Mouse (Mus musculus) heart, adult 10 weeks (tissue): Measurements from ENCODE around the gene Hoxa13. TPM values are rescaled to one million over a fixed set of nuclear protein-coding genes. Genes with fewer than 3 reads are reported as not detected.

Source experiments
- polyA plus RNA-seq: library from polyadenylated mRNA; stranded (reverse); fragments of 350-450 nt; fragmentation: Illumina TruSeq; extraction: RNeasy Lipid Tissue Mini Kit (QIAGEN cat#74804); gene quantifications from one replicate; pipeline ENCODE4 v1.2.3, GENCODE M21; 2014; ENCODE audit warnings: low read depth, low replicate concordance

Gene Hoxa13
- not detected for polyA plus RNA-seq

DNA sequence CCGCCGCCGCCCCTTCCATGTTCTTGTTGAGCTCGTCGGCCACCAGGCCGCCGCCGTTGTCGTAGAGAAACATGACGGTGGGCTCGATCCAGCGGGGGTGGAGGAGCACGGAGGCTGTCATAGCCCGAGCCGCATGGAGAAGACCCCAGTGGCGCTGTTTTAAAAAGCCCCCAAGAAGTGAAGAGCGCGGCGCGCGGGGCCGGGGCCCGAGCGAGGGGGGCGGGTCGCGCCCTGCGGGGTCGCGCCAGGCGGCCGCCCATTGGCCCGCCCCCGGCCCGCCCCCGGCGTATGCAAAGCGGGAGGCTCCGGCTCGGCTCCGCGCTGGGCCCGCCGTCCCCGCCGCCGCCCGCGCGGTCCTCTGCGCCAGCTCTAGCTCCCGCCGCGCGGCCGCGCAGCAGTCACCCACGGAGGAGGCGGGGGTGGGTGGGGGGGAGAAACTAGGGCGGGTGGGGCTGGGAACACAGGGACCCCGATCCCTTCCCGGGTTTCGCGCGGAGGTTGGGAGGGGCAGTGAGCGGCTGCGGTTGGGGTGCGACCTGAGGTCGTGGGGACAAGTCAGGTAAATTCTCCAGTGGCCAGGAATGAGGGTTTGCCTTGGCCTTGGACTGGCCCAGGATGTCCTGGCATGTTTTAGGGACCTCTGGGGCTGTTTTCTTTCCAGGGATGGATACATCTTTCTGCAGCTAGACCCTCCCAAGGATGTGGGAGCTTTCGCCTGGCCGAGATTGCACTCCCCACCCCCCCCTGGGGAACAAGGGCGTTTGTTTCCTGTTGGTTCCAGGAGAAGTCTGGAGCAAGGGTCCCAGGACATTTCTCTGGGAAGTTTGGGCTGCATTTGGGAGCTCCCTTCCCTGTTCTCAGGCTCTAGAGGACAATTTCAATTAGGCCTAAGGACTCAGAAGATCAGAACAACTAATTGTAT is at the start of gene Hoxa13:
Hoxa13 (minus strand) TSS at position 227 of the 922 bp plus-strand sequence.

DNA sequence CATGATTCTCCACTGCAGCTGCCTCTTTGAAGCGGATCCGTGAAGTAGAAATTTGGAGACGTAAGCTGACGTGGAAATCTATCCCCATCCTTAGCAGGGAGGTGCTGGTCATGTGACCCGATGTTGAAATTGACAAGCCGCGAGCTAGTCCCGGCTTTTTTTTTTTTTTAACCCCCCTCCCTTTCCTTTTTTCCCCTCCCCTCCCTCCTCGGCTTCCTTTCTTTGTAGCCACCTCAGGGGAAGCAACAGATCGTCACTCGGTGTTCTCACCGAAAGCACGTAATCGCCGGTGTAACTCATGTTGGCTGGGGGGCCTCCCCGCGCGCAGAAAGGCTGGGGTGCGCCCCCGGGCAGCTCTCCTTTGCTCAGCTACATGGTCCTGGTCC is 14.9 kb downstream of the Hoxa13 start, which contains the start of gene Hoxa11:
Hoxa11 (minus strand) TSS at position 54 of the 386 bp plus-strand sequence.

DNA sequence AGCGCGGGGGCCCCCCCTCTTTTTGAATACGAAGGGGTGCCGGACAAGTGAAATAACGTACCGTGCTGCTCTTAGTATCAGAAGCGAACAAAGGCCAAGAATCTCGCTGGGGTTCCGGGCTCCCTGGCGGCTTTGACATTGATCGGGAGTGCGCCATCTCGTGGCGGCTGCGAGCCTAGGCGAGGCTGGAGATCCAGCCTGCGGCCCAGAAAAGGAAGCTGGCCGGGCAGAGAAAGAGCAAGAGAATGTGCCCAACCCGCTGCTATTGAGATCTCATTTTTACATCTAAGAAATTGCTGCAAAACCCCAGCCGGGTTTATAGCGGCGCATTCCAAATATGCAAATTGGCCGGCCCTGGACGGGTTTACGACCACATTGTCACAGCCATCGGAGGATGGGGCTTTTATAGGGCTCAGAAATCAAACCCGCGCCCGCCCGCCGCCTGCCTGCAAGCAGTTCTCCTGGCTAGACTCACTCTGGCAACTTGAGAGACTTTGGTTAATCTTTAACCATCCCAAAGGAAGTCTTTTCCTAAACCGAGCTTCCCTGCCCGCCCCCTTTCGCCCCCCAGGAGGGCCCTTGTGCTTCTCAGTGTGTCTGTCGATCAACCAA is 20.2 kb downstream of the Hoxa13 start, which contains the start of gene Hoxa10:
Hoxa10 (minus strand) TSS at position 466 of the 612 bp plus-strand sequence.

DNA sequence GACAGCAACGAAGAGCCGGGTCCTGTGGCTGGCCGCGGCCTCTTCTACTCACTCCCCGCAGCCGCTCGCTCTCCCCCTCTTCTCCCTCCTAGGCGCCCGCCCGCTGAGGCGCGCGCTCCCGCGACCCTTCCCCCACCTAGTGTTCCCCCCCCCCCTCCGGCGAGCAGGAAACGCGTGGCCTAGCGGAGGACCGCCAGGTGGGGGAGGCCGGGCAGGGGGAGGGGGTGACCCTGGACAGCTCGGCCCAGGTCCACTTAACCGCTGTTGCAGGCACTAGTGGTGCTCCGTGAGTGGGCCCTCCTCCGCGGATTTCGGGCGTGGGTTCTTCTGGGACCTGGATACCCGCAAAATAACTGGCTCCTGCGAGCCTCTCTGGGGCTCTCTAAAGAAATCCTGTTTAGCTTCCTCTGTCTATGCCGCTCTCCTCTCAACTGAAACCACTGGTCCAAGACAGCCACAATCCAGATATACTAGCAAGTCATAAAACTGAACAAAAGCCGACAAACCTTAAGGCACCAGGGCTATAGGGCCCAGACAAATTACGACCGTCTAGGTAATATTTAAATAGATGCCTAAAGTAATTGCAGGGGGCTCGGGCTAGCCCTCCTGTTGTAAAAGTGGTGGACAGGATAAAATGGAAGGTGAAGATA is 30.0 kb downstream of the Hoxa13 start, which contains the start of gene Hoxa9:
Hoxa9 (minus strand) TSS at position 574 of the 650 bp plus-strand sequence.

DNA sequence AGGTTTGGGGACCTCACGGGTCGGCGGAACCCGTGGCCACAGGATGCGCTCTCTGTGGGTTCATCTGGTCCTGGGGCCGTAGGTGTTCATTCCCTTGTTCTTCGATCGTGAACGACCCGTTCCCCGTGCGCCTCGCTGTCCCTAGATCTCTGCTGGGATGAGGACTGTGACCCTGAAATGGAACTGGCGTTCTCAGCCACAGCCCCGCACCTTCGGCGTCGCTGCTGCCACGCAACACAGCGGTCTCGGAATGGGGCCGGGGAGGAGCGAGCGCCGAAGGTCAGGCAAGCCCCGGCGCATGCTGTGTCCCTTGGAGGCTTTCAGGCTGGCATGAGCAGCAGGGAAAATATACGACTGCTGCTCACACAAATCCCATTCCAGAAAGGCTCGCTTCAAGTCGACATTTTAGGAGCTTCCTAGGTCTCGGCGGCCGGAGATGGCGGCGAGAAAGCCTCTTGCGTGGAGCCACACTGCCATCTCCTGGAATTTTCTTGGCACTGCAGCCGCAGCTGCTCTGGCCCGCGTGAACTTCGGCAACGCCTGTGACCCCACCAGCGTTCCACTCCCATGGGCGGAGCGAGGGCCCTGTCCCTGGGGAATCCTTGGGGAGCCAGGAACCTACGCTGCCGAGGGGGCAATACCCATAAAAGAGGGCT is 39.2 kb downstream of the Hoxa13 start, which contains the start of gene Hoxa7:
Hoxa7 (minus strand) TSS at position 518 of the 656 bp plus-strand sequence.

DNA sequence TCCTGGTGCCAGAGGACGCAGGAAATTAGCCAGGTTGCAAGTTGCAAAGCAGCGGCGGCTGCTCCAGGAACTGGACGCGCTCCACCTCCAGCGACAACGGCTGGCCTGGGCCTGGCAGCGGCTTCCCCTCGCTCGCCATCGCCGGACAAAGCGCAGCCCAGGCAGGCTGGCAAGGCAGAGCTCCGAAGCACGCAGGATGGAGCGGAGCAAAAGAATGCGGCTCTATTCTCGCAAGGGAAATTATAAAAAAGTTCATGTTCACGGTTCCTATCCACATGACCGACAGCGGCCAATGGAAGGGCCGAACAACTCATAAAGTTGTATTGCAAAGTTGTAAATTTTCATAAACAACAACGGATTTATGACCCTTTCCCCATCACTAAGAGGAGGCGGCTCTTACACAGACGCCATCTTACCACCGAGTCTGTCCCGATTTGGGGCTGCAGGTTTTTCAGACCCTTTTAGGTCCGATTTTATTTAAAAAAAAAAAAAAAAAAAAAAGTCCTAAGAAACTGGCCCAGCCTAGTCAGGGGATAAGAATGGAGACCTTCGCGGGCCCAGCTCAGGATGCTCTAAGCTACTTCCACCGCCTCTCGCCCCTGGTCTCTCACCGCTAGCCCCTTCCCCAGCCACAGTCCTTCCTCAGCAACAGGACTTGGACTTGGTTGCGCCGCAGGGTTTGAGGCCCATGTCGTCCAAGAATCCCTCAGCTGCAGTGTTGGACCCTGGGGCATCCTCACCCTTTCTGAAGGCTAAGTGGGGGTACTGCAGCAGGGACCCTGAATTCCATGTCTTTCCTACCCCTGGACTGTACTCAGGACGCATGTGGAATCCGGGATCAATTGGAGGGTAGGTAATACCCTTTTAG is 47.3 kb downstream of the Hoxa13 start, which contains the start of the genes Hoxa3 and Gm28308:
Hoxa3 (minus strand) TSS at position 218 of the 868 bp plus-strand sequence.
Gm28308 (minus strand) TSS at position 221 of the 868 bp plus-strand sequence.

DNA sequence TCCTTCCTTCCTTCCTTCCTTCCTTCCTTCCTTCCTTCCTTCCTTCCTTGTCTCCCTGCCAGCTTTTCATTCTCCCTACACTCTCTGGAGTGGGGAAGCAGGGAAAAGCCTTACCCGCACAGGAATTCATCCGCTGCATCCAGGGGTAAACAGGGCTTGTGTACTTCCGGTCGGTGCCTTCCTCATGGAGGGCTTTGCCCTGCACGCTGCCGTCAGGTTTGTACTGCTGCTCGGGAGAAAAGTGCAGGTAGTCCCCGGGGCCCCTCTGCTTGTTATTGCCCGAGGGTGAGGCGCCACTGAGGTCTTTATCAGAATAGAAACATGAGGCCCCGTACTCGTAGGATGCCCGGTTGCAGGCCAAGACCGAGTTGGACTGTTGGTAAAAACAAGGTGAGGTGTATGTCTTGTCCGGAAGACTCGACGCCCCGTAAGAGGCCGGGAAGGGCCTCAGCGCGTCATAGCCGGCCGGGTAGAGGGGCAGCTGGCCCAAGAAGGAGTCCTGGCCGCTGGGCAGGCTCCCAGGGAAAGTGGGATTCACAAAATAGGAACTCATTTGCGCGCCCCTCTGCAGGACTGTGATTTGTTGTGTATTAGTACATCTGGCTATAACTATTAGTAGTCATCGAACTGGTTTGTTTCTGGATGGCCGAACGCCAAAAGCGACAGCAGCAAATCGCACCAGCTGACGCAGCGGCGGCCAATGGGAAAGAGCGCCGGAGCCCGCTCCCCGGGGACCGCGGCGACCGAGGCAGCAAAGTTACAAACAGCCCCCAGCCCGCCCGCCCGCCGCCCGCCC is 52.4 kb downstream of the Hoxa13 start, which contains the start of gene Hoxa6:
Hoxa6 (minus strand) TSS at position 651 of the 796 bp plus-strand sequence.

Other genes starting within 250 kb of the Hoxa13 start
- 9.7 TPM for gene Skap2, start 248.3 kb downstream of the Hoxa13 start, polyA plus RNA-seq
- gene Hoxa1, start 102.6 kb downstream of the Hoxa13 start, polyA plus RNA-seq: 0.58 TPM
- 0.26 TPM for gene Hoxa2, start 96.0 kb downstream of the Hoxa13 start, polyA plus RNA-seq
- not detected for gene 5730596B20Rik, start 83.4 kb downstream of the Hoxa13 start, polyA plus RNA-seq
- gene Hoxa4, start 69.1 kb downstream of the Hoxa13 start, polyA plus RNA-seq: 0.29 TPM
- 0.39 TPM for gene Hoxa5, start 56.3 kb downstream of the Hoxa13 start, polyA plus RNA-seq
- gene Hoxa6, start 52.2 kb downstream of the Hoxa13 start, polyA plus RNA-seq: not detected
- gene Hoxa3, start 47.5 kb downstream of the Hoxa13 start, polyA plus RNA-seq: 0.55 TPM
- not detected for gene Gm28308, start 47.5 kb downstream of the Hoxa13 start, polyA plus RNA-seq
- 0.37 TPM for gene Hoxa7, start 39.0 kb downstream of the Hoxa13 start, polyA plus RNA-seq
- gene Hoxa9, start 29.8 kb downstream of the Hoxa13 start, polyA plus RNA-seq: not detected
- not detected for gene Hoxa10, start 20.0 kb downstream of the Hoxa13 start, polyA plus RNA-seq
- gene Hoxa11, start 15.1 kb downstream of the Hoxa13 start, polyA plus RNA-seq: not detected
- not detected for gene Evx1, start 52.6 kb upstream of the Hoxa13 start, polyA plus RNA-seq